Mouse (Mus musculus): ENCODE results near the gene Mipep. TPM values are rescaled to one million over a fixed set of nuclear protein-coding genes. Genes with fewer than 3 reads are reported as not detected.

Mipep gene
- polyA plus RNA-seq, 1 experiment from 2014 or later, result 25.8 TPM

GRCm38 (mm10) chr14:60761801-60762200 is 22.6 kb upstream of the Mipep start:
- no peaks in the 10 kb centered on the region for H3K27me3 ChIP-seq (ENCODE audit: control insufficient read depth, insufficient read depth, low read length)
- no peak overlapping the region for H3K9ac ChIP-seq (ENCODE audit: low read length)
- 78% methylated on average over 10 of the region's 10 CpGs for WGBS
- H3K4me3 ChIP-seq (ENCODE audit: low read depth, low read length), result no peak overlapping the region
- no peaks in the 10 kb centered on the region for H3K9me3 ChIP-seq (ENCODE audit: control insufficient read depth, low read length)
- H3K36me3 ChIP-seq (ENCODE audit: control insufficient read depth, insufficient read depth, low read length), result no peaks in the 10 kb centered on the region
- ATAC-seq (ENCODE audit: insufficient number of reproducible peaks, low FRiP score, low TSS enrichment, low read depth) (no peak), DNase-seq (ENCODE audit: low spot score) (no peak)
- H3K4me1 ChIP-seq (ENCODE audit: control insufficient read depth, insufficient read depth, low read length), result no peaks in the 10 kb centered on the region
- no peak overlapping the region for H3K4me2 ChIP-seq (ENCODE audit: low read depth, severe bottlenecking)
- H3K27ac ChIP-seq (replicated peaks; ENCODE audit: low read depth, low read length), result no peak overlapping the region

GRCm38 (mm10) chr14:60762754-60763153 is 21.6 kb upstream of the Mipep start:
- H3K9me3 ChIP-seq (ENCODE audit: control insufficient read depth, low read length), result no peaks in the 10 kb centered on the region
- H3K4me1 ChIP-seq (ENCODE audit: control insufficient read depth, insufficient read depth, low read length), result no peaks in the 10 kb centered on the region
- ATAC-seq (ENCODE audit: insufficient number of reproducible peaks, low FRiP score, low TSS enrichment, low read depth) (no peak), DNase-seq (ENCODE audit: low spot score) (no peak)
- H3K27me3 ChIP-seq (ENCODE audit: control insufficient read depth, insufficient read depth, low read length), result no peaks in the 10 kb centered on the region
- no peak overlapping the region for H3K27ac ChIP-seq (replicated peaks; ENCODE audit: low read depth, low read length)
- no peak overlapping the region for H3K4me2 ChIP-seq (ENCODE audit: low read depth, severe bottlenecking)
- no peaks in the 10 kb centered on the region for H3K36me3 ChIP-seq (ENCODE audit: control insufficient read depth, insufficient read depth, low read length)
- 73% methylated on average over 7 of the region's 7 CpGs for WGBS
- H3K9ac ChIP-seq (ENCODE audit: low read length), result no peak overlapping the region
- no peak overlapping the region for H3K4me3 ChIP-seq (ENCODE audit: low read depth, low read length)

- Histone ChIP-seq H3K27ac (replicated peaks; ENCODE audit: low read depth, low read length) (no peak overlapping the region), H3K36me3 (ENCODE audit: control insufficient read depth, insufficient read depth, low read length) (no peaks in the 10 kb centered on the region), H3K9me3 (ENCODE audit: control insufficient read depth, low read length) (no peaks in the 10 kb centered on the region), H3K4me1 (ENCODE audit: control insufficient read depth, insufficient read depth, low read length) (no peaks in the 10 kb centered on the region), H3K4me2 (ENCODE audit: low read depth, severe bottlenecking) (no peak overlapping the region), H3K27me3 (ENCODE audit: control insufficient read depth, insufficient read depth, low read length) (no peaks in the 10 kb centered on the region), H3K9ac (ENCODE audit: low read length) (no peak overlapping the region), H3K4me3 (ENCODE audit: low read depth, low read length) (no peak overlapping the region)
- no peak for DNase-seq (ENCODE audit: low spot score)
- ATAC-seq (ENCODE audit: insufficient number of reproducible peaks, low FRiP score, low TSS enrichment, low read depth), result no peak
- whole genome bisulfite sequencing, result 95% methylated on average over 5 of the region's 5 CpGs
These were observed 20.6 kb upstream of the Mipep start for GRCm38 (mm10) chr14:60763746-60764145.

- no peaks in the 10 kb centered on the region for H3K36me3 ChIP-seq (ENCODE audit: control insufficient read depth, insufficient read depth, low read length)
- H3K9me3 ChIP-seq (ENCODE audit: control insufficient read depth, low read length), result no peaks in the 10 kb centered on the region
- 79% methylated on average over 4 of the region's 4 CpGs for whole genome bisulfite sequencing
- no peaks in the 10 kb centered on the region for H3K4me1 ChIP-seq (ENCODE audit: control insufficient read depth, insufficient read depth, low read length)
- no peak for ATAC-seq (ENCODE audit: insufficient number of reproducible peaks, low FRiP score, low TSS enrichment, low read depth)
- H3K27me3 ChIP-seq (ENCODE audit: control insufficient read depth, insufficient read depth, low read length), result no peaks in the 10 kb centered on the region
- no peak overlapping the region for H3K9ac ChIP-seq (ENCODE audit: low read length)
- H3K4me3 ChIP-seq (ENCODE audit: low read depth, low read length), result no peak overlapping the region
- no peak overlapping the region for H3K4me2 ChIP-seq (ENCODE audit: low read depth, severe bottlenecking)
- no peak overlapping the region for H3K27ac ChIP-seq (replicated peaks; ENCODE audit: low read depth, low read length)
- no peak for DNase-seq (ENCODE audit: low spot score)
These were observed 19.8 kb upstream of the Mipep start for GRCm38 (mm10) chr14:60764526-60764925.

GRCm38 (mm10) chr14:60765025-60765424 is 19.3 kb upstream of the Mipep start:
- no peak overlapping the region for H3K9ac ChIP-seq (ENCODE audit: low read length)
- no peaks in the 10 kb centered on the region for H3K27me3 ChIP-seq (ENCODE audit: control insufficient read depth, insufficient read depth, low read length)
- WGBS, result 66% methylated on average over 2 of the region's 2 CpGs
- DNase-seq (ENCODE audit: low spot score), result no peak
- H3K4me1 ChIP-seq (ENCODE audit: control insufficient read depth, insufficient read depth, low read length), result no peaks in the 10 kb centered on the region
- H3K4me2 ChIP-seq (ENCODE audit: low read depth, severe bottlenecking), result no peak overlapping the region
- ATAC-seq (ENCODE audit: insufficient number of reproducible peaks, low FRiP score, low TSS enrichment, low read depth), result no peak
- no peaks in the 10 kb centered on the region for H3K9me3 ChIP-seq (ENCODE audit: control insufficient read depth, low read length)
- no peak overlapping the region for H3K4me3 ChIP-seq (ENCODE audit: low read depth, low read length)
- H3K36me3 ChIP-seq (ENCODE audit: control insufficient read depth, insufficient read depth, low read length), result no peaks in the 10 kb centered on the region
- H3K27ac ChIP-seq (replicated peaks; ENCODE audit: low read depth, low read length), result no peak overlapping the region

- 70% methylated on average over 4 of the region's 4 CpGs for WGBS
- H3K36me3 ChIP-seq (ENCODE audit: control insufficient read depth, insufficient read depth, low read length), result no peaks in the 10 kb centered on the region
- no peaks in the 10 kb centered on the region for H3K4me1 ChIP-seq (ENCODE audit: control insufficient read depth, insufficient read depth, low read length)
- no peak within 1 kb of the TSS for H3K27ac ChIP-seq (replicated peaks; ENCODE audit: low read depth, low read length)
- no peak for ATAC-seq (ENCODE audit: insufficient number of reproducible peaks, low FRiP score, low TSS enrichment, low read depth)
- no peaks in the 10 kb centered on the region for H3K9me3 ChIP-seq (ENCODE audit: control insufficient read depth, low read length)
- no peak for DNase-seq (ENCODE audit: low spot score)
- no peak within 1 kb of the TSS for H3K4me3 ChIP-seq (ENCODE audit: low read depth, low read length)
- no peaks in the 10 kb centered on the region for H3K27me3 ChIP-seq (ENCODE audit: control insufficient read depth, insufficient read depth, low read length)
- no peak within 1 kb of the TSS for H3K9ac ChIP-seq (ENCODE audit: low read length)
- no peak within 1 kb of the TSS for H3K4me2 ChIP-seq (ENCODE audit: low read depth, severe bottlenecking)
These were observed 16.5 kb upstream of the Mipep start, which contains the start of gene C1qtnf9 for GRCm38 (mm10) chr14:60767884-60768283. C1qtnf9 (plus strand) TSS chr14:60768134.

GRCm38 (mm10) chr14:60769340-60769739 is 15.0 kb upstream of the Mipep start:
- H3K9me3 ChIP-seq (ENCODE audit: control insufficient read depth, low read length), result no peaks in the 10 kb centered on the region
- no peaks in the 10 kb centered on the region for H3K4me1 ChIP-seq (ENCODE audit: control insufficient read depth, insufficient read depth, low read length)
- H3K4me3 ChIP-seq (ENCODE audit: low read depth, low read length), result no peak overlapping the region
- no peaks in the 10 kb centered on the region for H3K36me3 ChIP-seq (ENCODE audit: control insufficient read depth, insufficient read depth, low read length)
- no peak overlapping the region for H3K4me2 ChIP-seq (ENCODE audit: low read depth, severe bottlenecking)
- DNase-seq (ENCODE audit: low spot score) (no peak), ATAC-seq (ENCODE audit: insufficient number of reproducible peaks, low FRiP score, low TSS enrichment, low read depth) (no peak)
- no peak overlapping the region for H3K9ac ChIP-seq (ENCODE audit: low read length)
- 45% methylated on average over 6 of the region's 6 CpGs for WGBS
- H3K27me3 ChIP-seq (ENCODE audit: control insufficient read depth, insufficient read depth, low read length), result no peaks in the 10 kb centered on the region
- no peak overlapping the region for H3K27ac ChIP-seq (replicated peaks; ENCODE audit: low read depth, low read length)

- no peak overlapping the region for H3K27ac ChIP-seq (replicated peaks; ENCODE audit: low read depth, low read length)
- 74% methylated on average over 6 of the region's 6 CpGs for WGBS
- H3K9me3 ChIP-seq (ENCODE audit: control insufficient read depth, low read length), result no peaks in the 10 kb centered on the region
- H3K4me3 ChIP-seq (ENCODE audit: low read depth, low read length), result no peak overlapping the region
- H3K4me1 ChIP-seq (ENCODE audit: control insufficient read depth, insufficient read depth, low read length), result no peaks in the 10 kb centered on the region
- no peak overlapping the region for H3K9ac ChIP-seq (ENCODE audit: low read length)
- H3K4me2 ChIP-seq (ENCODE audit: low read depth, severe bottlenecking), result no peak overlapping the region
- no peak for ATAC-seq (ENCODE audit: insufficient number of reproducible peaks, low FRiP score, low TSS enrichment, low read depth)
- no peak for DNase-seq (ENCODE audit: low spot score)
- no peaks in the 10 kb centered on the region for H3K36me3 ChIP-seq (ENCODE audit: control insufficient read depth, insufficient read depth, low read length)
- no peaks in the 10 kb centered on the region for H3K27me3 ChIP-seq (ENCODE audit: control insufficient read depth, insufficient read depth, low read length)
These were observed 13.8 kb upstream of the Mipep start for GRCm38 (mm10) chr14:60770594-60770993.

- no peak overlapping the region for H3K27ac ChIP-seq (replicated peaks; ENCODE audit: low read depth, low read length)
- no peaks in the 10 kb centered on the region for H3K27me3 ChIP-seq (ENCODE audit: control insufficient read depth, insufficient read depth, low read length)
- WGBS, result 5% methylated on average over 8 of the region's 8 CpGs
- H3K4me2 ChIP-seq (ENCODE audit: low read depth, severe bottlenecking), result peak overlapping the region; percentile 38
- H3K36me3 ChIP-seq (ENCODE audit: control insufficient read depth, insufficient read depth, low read length), result no peaks in the 10 kb centered on the region
- no peaks in the 10 kb centered on the region for H3K4me1 ChIP-seq (ENCODE audit: control insufficient read depth, insufficient read depth, low read length)
- DNase-seq (ENCODE audit: low spot score), result peak; percentile 78
- no peak overlapping the region for H3K9ac ChIP-seq (ENCODE audit: low read length)
- 0 out of 2 replicates have a peak overlapping the region, but pooled peaks have one; percentile 6 for H3K4me3 ChIP-seq (ENCODE audit: low read depth, low read length)
- ATAC-seq (ENCODE audit: insufficient number of reproducible peaks, low FRiP score, low TSS enrichment, low read depth), result no peak
- H3K9me3 ChIP-seq (ENCODE audit: control insufficient read depth, low read length), result no peaks in the 10 kb centered on the region
These were observed 13.3 kb upstream of the Mipep start for GRCm38 (mm10) chr14:60771057-60771456.

Data from limb, embryonic 11.5 days (tissue).